Mouse (Mus musculus) testis, adult 2 months (tissue): ENCODE results near the gene Zfp341.

Experiments
- CTCF ChIP-seq: fragments of 200-500 bp; IDR thresholded peaks from 2 replicates; pipeline ENCODE4 v1.5.1; 2012; ENCODE audit warnings: low read depth, mild to moderate bottlenecking, inconsistent platforms, low read length, moderate library complexity; ENCODE audit not compliant: control insufficient read depth, insufficient read depth, insufficient replicate concordance
- POLR2A ChIP-seq: fragments of 200-500 bp; IDR thresholded peaks from 2 replicates; pipeline ENCODE4 v1.6.1; 2012; ENCODE audit warnings: low read depth, mild to moderate bottlenecking, inconsistent platforms, low read length, moderate library complexity; ENCODE audit not compliant: control insufficient read depth

DNA sequence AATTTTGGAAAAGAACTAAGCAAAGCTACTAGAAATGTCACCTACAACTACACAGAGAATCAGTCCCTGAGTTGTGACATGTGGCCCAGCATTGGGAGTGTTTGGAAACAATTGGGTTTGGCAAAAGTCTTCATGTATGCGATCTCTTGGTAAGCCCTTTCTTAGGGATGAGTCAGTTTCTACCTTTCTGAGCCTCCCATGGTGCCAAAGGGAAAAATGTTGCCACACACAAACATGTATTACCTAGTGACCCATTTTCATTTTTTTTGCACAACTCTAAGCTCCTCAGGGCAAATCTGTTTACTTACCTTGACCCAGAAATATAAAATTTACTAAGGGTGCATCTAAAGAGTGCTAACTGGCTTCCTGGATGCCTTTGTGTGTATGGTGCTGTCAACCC is 6.1 kb upstream of the Zfp341 start:
- no peak for TF ChIP-seq CTCF
- TF ChIP-seq POLR2A, result no peak
